Mouse (Mus musculus) kidney, embryonic 14.5 days (tissue): ENCODE measurements around the gene Bco2. TPM values are rescaled to one million over a fixed set of nuclear protein-coding genes. Genes with fewer than 3 reads are reported as not detected.

Experiments used
- ATAC-seq: fragments of 200-750 bp; cut with Nextera tagmentation; 2 replicates; pipeline ENCODE4 v1.8.0; 2017; ENCODE audit warnings: moderate number of reproducible peaks, mild to moderate bottlenecking, moderate TSS enrichment, moderate library complexity; ENCODE audit not compliant: low FRiP score, low TSS enrichment
- H3K27ac ChIP-seq: fragments of 300-500 bp; sonication (generic); 2 replicates; pipeline ENCODE4 v1.5.1; 2014; ENCODE audit warnings: low read depth, mild to moderate bottlenecking, low read length, moderate library complexity, mixed read lengths
- H3K27me3 ChIP-seq: fragments of 300-500 bp; sonication (generic); 2 replicates; pipeline ENCODE4 v1.6.1; 2014; ENCODE audit warnings: mild to moderate bottlenecking, low read length; ENCODE audit not compliant: control insufficient read depth, insufficient read depth
- H3K36me3 ChIP-seq: fragments of 300-500 bp; sonication (generic); 2 replicates; pipeline ENCODE4 v1.6.1; 2014; ENCODE audit warnings: low read length, mixed read lengths; ENCODE audit not compliant: control insufficient read depth, insufficient read depth
- H3K4me1 ChIP-seq: fragments of 300-500 bp; sonication (generic); 2 replicates; pipeline ENCODE4 v1.6.1; 2014; ENCODE audit warnings: low read length, mixed read lengths; ENCODE audit not compliant: control insufficient read depth, insufficient read depth
- H3K4me2 ChIP-seq: fragments of 300-500 bp; sonication (generic); replicated peaks from 2 replicates; pipeline ENCODE4 v1.6.1; 2014; ENCODE audit warnings: low read depth, mild to moderate bottlenecking, low read length
- H3K4me3 ChIP-seq: fragments of 300-500 bp; sonication (generic); 2 replicates; pipeline ENCODE4 v1.5.1; 2014; ENCODE audit warnings: mild to moderate bottlenecking, low read length
- H3K9ac ChIP-seq: fragments of 300-500 bp; sonication (generic); 2 replicates; pipeline ENCODE4 v1.6.1; 2014; ENCODE audit warnings: low read depth, mild to moderate bottlenecking, low read length, moderate library complexity
- H3K9me3 ChIP-seq: fragments of 300-500 bp; sonication (generic); 2 replicates; pipeline ENCODE4 v1.6.1; 2016; ENCODE audit warnings: low read length; ENCODE audit not compliant: control insufficient read depth
- WGBS: fragments of 180-500 bp; shearing (Covaris S2); extraction: QIAGEN DNeasy Blood & Tissue Kit; methylation state at CpG from one replicate; pipeline ENCODE4 v1.1.7; 2014; 5-methylcytosine and 5-hydroxymethylcytosine counted together
- polyA plus RNA-seq: library from polyadenylated mRNA; unstranded; fragments of >200 nt; fragmentation: Nextera tagmentation; extraction: Ambion mirVana; gene quantifications from 2 replicates; pipeline ENCODE4 v1.2.1, GENCODE M21; 2014

The Bco2 gene
- polyA plus RNA-seq, 1 experiment from 2014 or later, result 0.16 TPM

GRCm38 (mm10) chr9:50565940-50566339, 11.0 kb upstream of the Bco2 start:
- Histone ChIP-seq H3K27me3 (no peaks in the 10 kb centered on the region), H3K4me2 (no peak overlapping the region), H3K4me1 (no peaks in the 10 kb centered on the region), H3K4me3 (no peak overlapping the region), H3K36me3 (no peaks in the 10 kb centered on the region), H3K27ac (no peak overlapping the region), H3K9ac (no peak overlapping the region), H3K9me3 (no peaks in the 10 kb centered on the region; the same call in 1 of the 2 replicates)
- WGBS, result 80% methylated on average over 4 of the region's 4 CpGs
- ATAC-seq, result no peak

GRCm38 (mm10) chr9:50565173-50565572, 10.2 kb upstream of the Bco2 start:
- H3K9ac ChIP-seq, result no peak overlapping the region
- H3K27me3 ChIP-seq, result no peaks in the 10 kb centered on the region
- H3K4me2 ChIP-seq, result no peak overlapping the region
- no peaks in the 10 kb centered on the region for H3K36me3 ChIP-seq
- no peak for ATAC-seq
- no peak overlapping the region for H3K27ac ChIP-seq
- no peaks in the 10 kb centered on the region for H3K4me1 ChIP-seq
- 81% methylated on average over 7 of the region's 7 CpGs for WGBS
- H3K4me3 ChIP-seq, result no peak overlapping the region
- no peaks in the 10 kb centered on the region; the same call in 1 of the 2 replicates for H3K9me3 ChIP-seq

GRCm38 (mm10) chr9:50561918-50562360, 7.0 kb upstream of the Bco2 start:
- Histone ChIP-seq H3K9me3 (no peaks in the 10 kb centered on the region; the same call in 1 of the 2 replicates), H3K4me1 (no peaks in the 10 kb centered on the region), H3K4me2 (no peak overlapping the region), H3K4me3 (no peak overlapping the region), H3K27ac (no peak overlapping the region), H3K36me3 (no peaks in the 10 kb centered on the region), H3K9ac (no peak overlapping the region), H3K27me3 (no peaks in the 10 kb centered on the region)
- no peak for ATAC-seq
- WGBS, result 78% methylated on average over 2 of the region's 2 CpGs

GRCm38 (mm10) chr9:50561145-50561917, 6.3 kb upstream of the Bco2 start, which contains the start of gene Tex12:
Gene Tex12, minus strand, starts transcription at chr9:50561325.
- Histone ChIP-seq H3K36me3 (no peaks in the 10 kb centered on the region), H3K4me2 (no peak within 1 kb of the TSS), H3K4me1 (no peaks in the 10 kb centered on the region), H3K9me3 (no peaks in the 10 kb centered on the region; the same call in 1 of the 2 replicates), H3K4me3 (no peak within 1 kb of the TSS), H3K9ac (no peak within 1 kb of the TSS), H3K27me3 (no peaks in the 10 kb centered on the region), H3K27ac (no peak within 1 kb of the TSS)
- 90% methylated on average over 38 of the region's 38 CpGs for WGBS
- no peak for ATAC-seq

GRCm38 (mm10) chr9:50554241-50555093, 514 bp downstream of the Bco2 start, which contains the start of gene Il18:
Gene Il18, plus strand, starts transcription at chr9:50554827.
- H3K9ac ChIP-seq, result no peak within 1 kb of the TSS; the same call in 1 of the 2 replicates
- H3K36me3 ChIP-seq, result no peaks in the 10 kb centered on the region
- no peak for ATAC-seq
- no peak within 1 kb of the TSS; the same call in 1 of the 2 replicates for H3K4me2 ChIP-seq
- no peaks in the 10 kb centered on the region for H3K9me3 ChIP-seq
- WGBS, result 30% methylated on average over 12 of the region's 12 CpGs
- H3K4me3 ChIP-seq, result no peak within 1 kb of the TSS
- H3K27me3 ChIP-seq, result no peaks in the 10 kb centered on the region
- no peak within 1 kb of the TSS for H3K27ac ChIP-seq
- H3K4me1 ChIP-seq, result no peaks in the 10 kb centered on the region

- Histone ChIP-seq H3K4me1 (no peaks in the 10 kb centered on the region), H3K9me3 (no peaks in the 10 kb centered on the region), H3K9ac (no peak overlapping the region), H3K27me3 (no peaks in the 10 kb centered on the region), H3K27ac (no peak overlapping the region), H3K36me3 (no peaks in the 10 kb centered on the region), H3K4me2 (no peak overlapping the region), H3K4me3 (no peak overlapping the region)
- no peak for ATAC-seq
- WGBS, result 83% methylated on average over 2 of the region's 2 CpGs
Observed at GRCm38 (mm10) chr9:50553547-50553946, 1.4 kb downstream of the Bco2 start.

GRCm38 (mm10) chr9:50552206-50552605, 2.8 kb downstream of the Bco2 start:
- H3K36me3 ChIP-seq, result no peaks in the 10 kb centered on the region
- 78% methylated on average over 5 of the region's 5 CpGs for whole genome bisulfite sequencing
- H3K4me1 ChIP-seq, result no peaks in the 10 kb centered on the region

GRCm38 (mm10) chr9:50548936-50549335, 6.0 kb downstream of the Bco2 start:
- H3K9me3 ChIP-seq, result no peaks in the 10 kb centered on the region
- no peaks in the 10 kb centered on the region for H3K4me1 ChIP-seq
- no peaks in the 10 kb centered on the region for H3K36me3 ChIP-seq
- no peak for ATAC-seq
- no peak overlapping the region for H3K9ac ChIP-seq
- 78% methylated on average over 4 of the region's 4 CpGs for WGBS
- no peak overlapping the region for H3K4me2 ChIP-seq
- no peak overlapping the region for H3K4me3 ChIP-seq
- H3K27me3 ChIP-seq, result no peaks in the 10 kb centered on the region
- H3K27ac ChIP-seq, result no peak overlapping the region

More at GRCm38 (mm10) chr9:50552206-50552605, 2.8 kb downstream of the Bco2 start:
- Histone ChIP-seq H3K27ac (no peak overlapping the region), H3K9ac (no peak overlapping the region), H3K4me2 (no peak overlapping the region), H3K9me3 (no peaks in the 10 kb centered on the region), H3K4me3 (no peak overlapping the region), H3K27me3 (no peaks in the 10 kb centered on the region)
- no peak for ATAC-seq
